Mouse (Mus musculus) lung, postnatal 0 days (tissue): ENCODE results near the gene Abtb2.
A peak's percentile ranks its signal among the peaks of the same experiment; 100 is the strongest.

Experiments
- CTCF ChIP-seq: IDR thresholded peaks from 2 replicates; pipeline ENCODE4 v1.5.1; 2016; ENCODE audit warnings: antibody characterized with exemption, mild to moderate bottlenecking
- EP300 ChIP-seq: IDR thresholded peaks from 2 replicates; pipeline ENCODE4 v1.6.1; 2016; ENCODE audit warnings: antibody characterized with exemption, mild to moderate bottlenecking, control low read depth

GRCm38 (mm10) chr2:103650314-103650879, 84.3 kb downstream of the Abtb2 start:
- no peak for TF ChIP-seq CTCF
- TF ChIP-seq EP300 = peak; percentile 73
